Mouse (Mus musculus) embryonic facial prominence, embryonic 12.5 days (tissue): Measurements from ENCODE around the gene Dock9. TPM values are rescaled to one million over a fixed set of nuclear protein-coding genes. Genes with fewer than 3 reads are reported as not detected.
A peak's percentile ranks its signal among the peaks of the same experiment; 100 is the strongest.

Source experiments
- ATAC-seq: fragments of 200-750 bp; cut with Nextera tagmentation; 2 replicates; pipeline ENCODE4 v1.8.0; 2017; ENCODE audit not compliant: insufficient number of reproducible peaks, insufficient read depth, low FRiP score, low TSS enrichment
- H3K27ac ChIP-seq: fragments of 300-500 bp; sonication (generic); 2 replicates; pipeline ENCODE4 v1.5.1; 2016; ENCODE audit warnings: mild to moderate bottlenecking
- H3K27me3 ChIP-seq: fragments of 300-500 bp; sonication (generic); 2 replicates; pipeline ENCODE4 v1.6.1; 2016; ENCODE audit warnings: mild to moderate bottlenecking, moderate library complexity
- H3K36me3 ChIP-seq: fragments of 300-500 bp; sonication (generic); 2 replicates; pipeline ENCODE4 v1.6.1; 2016; ENCODE audit warnings: mild to moderate bottlenecking
- H3K4me1 ChIP-seq: fragments of 300-500 bp; sonication (generic); 2 replicates; pipeline ENCODE4 v1.6.1; 2016
- H3K4me2 ChIP-seq: fragments of 300-500 bp; sonication (generic); replicated peaks from 2 replicates; pipeline ENCODE4 v1.6.1; 2016; ENCODE audit warnings: mild to moderate bottlenecking, moderate library complexity
- H3K4me3 ChIP-seq: fragments of 300-500 bp; sonication (generic); 2 replicates; pipeline ENCODE4 v1.5.1; 2016; ENCODE audit warnings: mild to moderate bottlenecking
- H3K9ac ChIP-seq: fragments of 300-500 bp; sonication (generic); 2 replicates; pipeline ENCODE4 v1.6.1; 2016; ENCODE audit warnings: mild to moderate bottlenecking, moderate library complexity
- H3K9me3 ChIP-seq: fragments of 300-500 bp; sonication (generic); 2 replicates; pipeline ENCODE4 v1.6.1; 2016; ENCODE audit warnings: mild to moderate bottlenecking, moderate library complexity
- WGBS: fragments of 180-500 bp; shearing (Covaris S2); methylation state at CpG from one replicate; pipeline ENCODE4 v1.1.7; 2016; 5-methylcytosine and 5-hydroxymethylcytosine counted together
- polyA plus RNA-seq: library from polyadenylated mRNA; unstranded; fragments of >200 nt; fragmentation: Nextera tagmentation; extraction: Ambion mirVana; gene quantifications from 2 replicates; pipeline ENCODE4 v1.2.1, GENCODE M21; 2016

Gene Dock9
- polyA plus RNA-seq, 1 experiment from 2014 or later = 5.8 TPM

DNA sequence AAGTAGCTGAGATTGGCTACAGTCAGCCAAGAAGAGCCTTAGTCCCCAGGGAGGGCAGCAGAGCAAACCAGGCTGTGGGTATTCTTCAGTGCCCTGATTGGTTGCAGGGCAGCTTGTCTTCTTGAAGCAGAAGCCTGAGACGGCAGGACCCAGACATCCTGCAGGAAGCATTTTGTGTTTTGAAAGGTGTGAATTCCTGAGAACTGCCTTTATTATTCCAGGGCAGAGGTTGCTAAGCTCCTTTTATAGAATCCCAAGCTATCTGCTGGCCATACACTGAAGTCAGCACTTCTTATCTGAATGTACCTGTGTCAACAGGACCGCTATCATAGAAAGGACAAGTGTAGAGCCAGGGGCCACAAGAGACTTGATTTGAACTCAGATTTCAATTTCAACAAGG, 303.4 kb downstream of the Dock9 start:
- no peaks in the 10 kb centered on the region for H3K9me3 ChIP-seq
- H3K4me3 ChIP-seq = no peak overlapping the region
- WGBS = 60% methylated on average over 2 of the region's 2 CpGs
- no peak for ATAC-seq
- no peak overlapping the region for H3K4me2 ChIP-seq
- H3K4me1 ChIP-seq = peaks cover 12% of the 10 kb centered on the region
- H3K27me3 ChIP-seq = no peaks in the 10 kb centered on the region
- no peaks in the 10 kb centered on the region for H3K36me3 ChIP-seq
- no peak overlapping the region for H3K27ac ChIP-seq
- no peak overlapping the region for H3K9ac ChIP-seq

DNA sequence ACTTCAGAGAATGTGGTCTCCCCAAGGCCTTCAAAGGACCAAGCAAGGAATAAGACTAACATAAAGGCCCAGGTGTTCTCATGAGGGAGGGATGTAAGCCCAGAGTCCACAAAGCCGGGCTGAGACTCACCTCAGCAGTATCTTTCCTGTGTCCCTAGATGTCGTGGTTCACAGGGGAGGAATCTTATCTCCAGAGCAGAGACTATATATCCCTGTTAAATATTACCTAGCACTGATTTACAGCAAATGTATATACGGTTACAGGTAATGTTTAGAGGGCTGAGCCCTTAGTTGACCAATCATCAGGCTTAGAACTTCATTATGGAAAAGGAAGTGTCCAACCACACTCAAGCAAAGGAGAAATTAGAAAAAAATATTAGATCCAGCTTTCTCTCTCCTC, 303.9 kb downstream of the Dock9 start:
- 77% methylated on average over 3 of the region's 3 CpGs for WGBS
- no peaks in the 10 kb centered on the region for H3K9me3 ChIP-seq
- ATAC-seq = no peak

DNA sequence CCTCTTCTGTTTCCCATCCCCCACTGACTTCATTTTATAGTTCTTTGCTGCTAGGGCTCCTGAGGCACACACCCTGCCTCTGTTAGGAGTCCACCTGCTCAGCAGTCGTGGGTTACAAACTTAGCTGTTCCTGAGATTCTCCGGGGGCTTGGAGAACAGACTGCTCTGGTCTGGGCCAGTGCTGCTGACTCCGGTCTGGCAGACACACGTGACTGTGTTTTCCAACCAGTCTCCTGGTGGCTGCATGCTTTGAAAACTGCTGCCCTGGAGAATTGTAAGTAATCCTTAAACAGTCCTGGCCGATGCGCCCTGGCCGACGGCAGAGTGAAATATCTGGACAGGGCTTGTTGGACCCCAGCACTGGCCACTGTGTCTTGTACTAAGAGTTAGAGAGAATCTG, 305.3 kb downstream of the Dock9 start:
- no peak overlapping the region for H3K9ac ChIP-seq

More for the DNA sequence above, 303.9 kb downstream of the Dock9 start:
- Histone ChIP-seq H3K4me1 (peaks cover 12% of the 10 kb centered on the region), H3K27ac (no peak overlapping the region), H3K36me3 (no peaks in the 10 kb centered on the region), H3K27me3 (no peaks in the 10 kb centered on the region), H3K4me3 (no peak overlapping the region), H3K4me2 (no peak overlapping the region), H3K9ac (no peak overlapping the region)

More for the DNA sequence above, 305.3 kb downstream of the Dock9 start:
- Histone ChIP-seq H3K27me3 (no peaks in the 10 kb centered on the region), H3K4me1 (peaks cover 12% of the 10 kb centered on the region), H3K9me3 (no peaks in the 10 kb centered on the region), H3K4me2 (0 out of 2 replicates have a peak overlapping the region, but pooled peaks have one; percentile 1), H3K27ac (no peak overlapping the region), H3K4me3 (no peak overlapping the region), H3K36me3 (no peaks in the 10 kb centered on the region)
- 55% methylated on average over 8 of the region's 8 CpGs for WGBS
- ATAC-seq = no peak

Other genes starting within 250 kb of the Dock9 start
- 64.0 and 67.1 TPM in 2 replicates for gene Ubac2, start 80.8 kb upstream of the Dock9 start, polyA plus RNA-seq
- 0.39 and 0.49 TPM in 2 replicates for gene Gpr18, start 117.9 kb upstream of the Dock9 start, polyA plus RNA-seq
- gene Gpr183, start 167.4 kb upstream of the Dock9 start, polyA plus RNA-seq = 3.4 and 3.5 TPM in 2 replicates
- gene Timm8a2, start 236.8 kb upstream of the Dock9 start, polyA plus RNA-seq = not detected in 2 replicates